7 mouse cellular contexts compared by ENCODE assay signal in the genomic region with DNA sequence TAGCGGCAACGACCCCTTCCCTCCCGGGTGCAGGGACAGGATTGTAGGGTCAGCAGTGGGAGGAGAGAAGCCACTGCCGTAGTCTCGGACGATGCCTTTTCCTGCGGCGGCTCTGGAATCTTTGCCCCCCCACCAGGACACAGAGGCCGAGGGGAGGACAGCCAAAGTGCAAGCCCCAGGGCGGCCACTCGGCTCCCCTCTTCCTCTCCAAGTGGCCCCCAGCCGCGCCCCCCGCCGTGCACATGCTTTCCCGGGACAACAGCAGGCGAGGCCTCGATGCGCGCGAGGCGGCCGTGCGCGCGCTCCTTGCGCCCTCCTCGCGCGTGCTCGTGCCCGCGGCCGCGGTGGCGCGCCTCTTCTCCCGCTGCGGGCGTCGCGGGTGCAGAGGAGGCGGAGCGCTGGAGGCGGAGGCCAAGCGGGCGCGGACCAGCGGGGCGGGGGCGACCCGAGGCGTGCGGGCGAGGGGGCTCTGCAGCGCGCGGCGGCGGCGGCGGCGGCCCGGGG.
DNase-seq lines count a peak whose midpoint lies in the region; ATAC-seq and TF ChIP-seq lines count a peak whose summit lies in the region.

No protein-coding gene starts in this region.

- H3K9me3 ChIP-seq in embryonic facial prominence, embryonic 12.5 days, result no peaks in the 10 kb centered on the region
- H3K9me3 ChIP-seq in kidney, embryonic 14.5 days (ENCODE audit: control insufficient read depth, low read length), result no peaks in the 10 kb centered on the region
- no peaks in the 10 kb centered on the region for H3K9me3 ChIP-seq in limb, embryonic 15.5 days
- H3K9me3 ChIP-seq in midbrain, postnatal 0 days (ENCODE audit: low read length), result no peaks in the 10 kb centered on the region
- H3K9me3 ChIP-seq in stomach, embryonic 14.5 days (ENCODE audit: control insufficient read depth, low read depth, low read length), result no peaks in the 10 kb centered on the region

- WGBS in embryonic facial prominence, embryonic 12.5 days, result under 1% methylated on average over 15 of the region's 64 CpGs
- WGBS in kidney, embryonic 14.5 days, result under 1% methylated on average over 53 of the region's 64 CpGs
- WGBS in limb, embryonic 15.5 days, result under 1% methylated on average over 53 of the region's 64 CpGs
- under 1% methylated on average over 54 of the region's 64 CpGs for WGBS in midbrain, postnatal 0 days
- WGBS in stomach, embryonic 14.5 days, result under 1% methylated on average over 57 of the region's 64 CpGs

- TF ChIP-seq POLR2A in bone marrow macrophage, adult 2 months (IDR thresholded peaks at IDR 0.05; ENCODE audit: borderline replicate concordance, low read depth, low read length), result no peak

- peak; percentile 86 to 87 for DNase-seq in heart, adult 9 months (ENCODE audit: low spot score in 2 of 2)
- peak; percentile 89 for DNase-seq in midbrain, postnatal 0 days (ENCODE audit: low spot score)

- peak; percentile 84 for ATAC-seq in embryonic facial prominence, embryonic 12.5 days (ENCODE audit: insufficient number of reproducible peaks, insufficient read depth, low FRiP score, low TSS enrichment)
- peak; percentile 85 for ATAC-seq in kidney, embryonic 14.5 days (ENCODE audit: low FRiP score, low TSS enrichment)
- ATAC-seq in limb, embryonic 15.5 days (ENCODE audit: insufficient number of reproducible peaks, low FRiP score, low TSS enrichment, low read depth), result peak; percentile 88
- peak; percentile 89 for ATAC-seq in midbrain, postnatal 0 days (ENCODE audit: low FRiP score)
- peak; percentile 80 for ATAC-seq in stomach, embryonic 14.5 days (ENCODE audit: insufficient number of reproducible peaks, insufficient read depth, low FRiP score, low read depth)

- no peak overlapping the region for H3K27ac ChIP-seq in bone marrow macrophage, adult 2 months (ENCODE audit: insufficient read depth, low read depth, low read length)
- peak overlapping the region; percentile 60 for H3K27ac ChIP-seq in embryonic facial prominence, embryonic 12.5 days
- H3K27ac ChIP-seq in kidney, embryonic 14.5 days (ENCODE audit: low read depth, low read length), result peak overlapping the region; percentile 18; the same call in 1 of the 2 replicates
- H3K27ac ChIP-seq in limb, embryonic 15.5 days, result peak overlapping the region; percentile 81
- peak overlapping the region; percentile 92 for H3K27ac ChIP-seq in midbrain, postnatal 0 days (ENCODE audit: low read depth, low read length)
- peak overlapping the region; percentile 29 for H3K27ac ChIP-seq in stomach, embryonic 14.5 days (ENCODE audit: low read length)

- H3K4me2 ChIP-seq in embryonic facial prominence, embryonic 12.5 days (replicated peaks), result peak overlapping the region; percentile 81
- H3K4me2 ChIP-seq in kidney, embryonic 14.5 days (replicated peaks; ENCODE audit: low read depth, low read length), result peak overlapping the region; percentile 84
- peak overlapping the region; percentile 84 for H3K4me2 ChIP-seq in limb, embryonic 15.5 days
- H3K4me2 ChIP-seq in midbrain, postnatal 0 days (ENCODE audit: low read depth, low read length, poor library complexity, severe bottlenecking), result peak overlapping the region; percentile 78
- peak overlapping the region; percentile 76 for H3K4me2 ChIP-seq in stomach, embryonic 14.5 days (replicated peaks; ENCODE audit: low read depth, low read length)

- no peaks in the 10 kb centered on the region for H3K4me1 ChIP-seq in bone marrow macrophage, adult 2 months (ENCODE audit: control insufficient read depth, insufficient read depth, low read length)
- peaks cover 14% of the 10 kb centered on the region for H3K4me1 ChIP-seq in embryonic facial prominence, embryonic 12.5 days
- peaks cover 25% of the 10 kb centered on the region for H3K4me1 ChIP-seq in kidney, embryonic 14.5 days (ENCODE audit: control insufficient read depth, insufficient read depth, low read length)
- peaks cover 25% of the 10 kb centered on the region for H3K4me1 ChIP-seq in limb, embryonic 15.5 days
- peaks cover 11% of the 10 kb centered on the region for H3K4me1 ChIP-seq in midbrain, postnatal 0 days (ENCODE audit: insufficient read depth, low read length)
- peaks cover 15% of the 10 kb centered on the region; the same call in 1 of the 2 replicates for H3K4me1 ChIP-seq in stomach, embryonic 14.5 days (ENCODE audit: control insufficient read depth, insufficient read depth, low read length)

- no peaks in the 10 kb centered on the region for H3K36me3 ChIP-seq in embryonic facial prominence, embryonic 12.5 days
- H3K36me3 ChIP-seq in kidney, embryonic 14.5 days (ENCODE audit: control insufficient read depth, insufficient read depth, low read length), result no peaks in the 10 kb centered on the region
- H3K36me3 ChIP-seq in limb, embryonic 15.5 days, result no peaks in the 10 kb centered on the region
- no peaks in the 10 kb centered on the region for H3K36me3 ChIP-seq in midbrain, postnatal 0 days (ENCODE audit: insufficient read depth, low read length)
- no peaks in the 10 kb centered on the region for H3K36me3 ChIP-seq in stomach, embryonic 14.5 days (ENCODE audit: control insufficient read depth, insufficient read depth, low read length)

- no peaks in the 10 kb centered on the region for H3K27me3 ChIP-seq in embryonic facial prominence, embryonic 12.5 days
- H3K27me3 ChIP-seq in kidney, embryonic 14.5 days (ENCODE audit: control insufficient read depth, insufficient read depth, low read length), result no peaks in the 10 kb centered on the region
- no peaks in the 10 kb centered on the region for H3K27me3 ChIP-seq in limb, embryonic 15.5 days
- H3K27me3 ChIP-seq in midbrain, postnatal 0 days (ENCODE audit: insufficient read depth, low read length), result no peaks in the 10 kb centered on the region
- H3K27me3 ChIP-seq in stomach, embryonic 14.5 days (ENCODE audit: control insufficient read depth, insufficient read depth, low read length), result no peaks in the 10 kb centered on the region

- H3K9ac ChIP-seq in embryonic facial prominence, embryonic 12.5 days, result peak overlapping the region; percentile 86
- peak overlapping the region; percentile 87 for H3K9ac ChIP-seq in kidney, embryonic 14.5 days (ENCODE audit: low read depth, low read length)
- H3K9ac ChIP-seq in limb, embryonic 15.5 days, result peak overlapping the region; percentile 82
- H3K9ac ChIP-seq in midbrain, postnatal 0 days (replicated peaks; ENCODE audit: low read length, poor library complexity, severe bottlenecking), result peak overlapping the region; percentile 98
- H3K9ac ChIP-seq in stomach, embryonic 14.5 days (replicated peaks; ENCODE audit: low read depth, low read length), result peak overlapping the region; percentile 92

- peak overlapping the region; percentile 51 for H3K4me3 ChIP-seq in bone marrow macrophage, adult 2 months (ENCODE audit: insufficient read depth, low read length)
- peak overlapping the region; percentile 85 for H3K4me3 ChIP-seq in embryonic facial prominence, embryonic 12.5 days
- H3K4me3 ChIP-seq in kidney, embryonic 14.5 days (ENCODE audit: low read length), result peak overlapping the region; percentile 85
- H3K4me3 ChIP-seq in limb, embryonic 15.5 days, result peak overlapping the region; percentile 86
- peak overlapping the region; percentile 88 for H3K4me3 ChIP-seq in midbrain, postnatal 0 days (ENCODE audit: low read depth, low read length)
- H3K4me3 ChIP-seq in stomach, embryonic 14.5 days (ENCODE audit: low read depth, low read length), result peak overlapping the region; percentile 87

- no peak for TF ChIP-seq CTCF in bone marrow macrophage, adult 2 months (IDR thresholded peaks at IDR 0.05; ENCODE audit: low read depth, low read length)
- TF ChIP-seq CTCF in midbrain, postnatal 0 days (IDR thresholded peaks at IDR 0.05), result no peak
